Mouse (Mus musculus) liver, embryonic 16.5 days (tissue): ENCODE measurements at regions not wholly inside any gene's neighbourhood (a gene's known extent, or its start where the extent isn't known, plus 50 kb on each side); places are given as distances from the start of the nearest gene placed in this dataset.

Experiments used
- ATAC-seq: fragments of 200-750 bp; cut with Nextera tagmentation; 2 replicates; pipeline ENCODE4 v1.8.0; 2017; ENCODE audit warnings: low read depth, mild to moderate bottlenecking, moderate number of reproducible peaks, moderate library complexity
- H3K27ac ChIP-seq: fragments of 300-500 bp; sonication (generic); 2 replicates; pipeline ENCODE4 v1.5.1; 2014; ENCODE audit warnings: mild to moderate bottlenecking, low read length
- H3K27me3 ChIP-seq: fragments of 300-500 bp; sonication (generic); 2 replicates; pipeline ENCODE4 v1.6.1; 2014; ENCODE audit warnings: low read depth, low read length, mixed read lengths; ENCODE audit not compliant: control insufficient read depth, insufficient read depth
- H3K36me3 ChIP-seq: fragments of 300-500 bp; sonication (generic); 2 replicates; pipeline ENCODE4 v1.6.1; 2014; ENCODE audit warnings: mild to moderate bottlenecking; ENCODE audit not compliant: control insufficient read depth, insufficient read depth
- H3K4me1 ChIP-seq: fragments of 300-500 bp; sonication (generic); 2 replicates; pipeline ENCODE4 v1.6.1; 2014; ENCODE audit warnings: low read depth, low read length, mixed read lengths; ENCODE audit not compliant: control insufficient read depth
- H3K4me2 ChIP-seq: fragments of 300-500 bp; sonication (generic); 2 replicates; pipeline ENCODE4 v1.6.1; 2014; ENCODE audit warnings: low read depth, low read length, mixed read lengths
- H3K4me3 ChIP-seq: fragments of 300-500 bp; sonication (generic); 2 replicates; pipeline ENCODE4 v1.5.1; 2014; ENCODE audit warnings: low read depth, mild to moderate bottlenecking, low read length
- H3K9ac ChIP-seq: fragments of 300-500 bp; sonication (generic); 2 replicates; pipeline ENCODE4 v1.6.1; 2014; ENCODE audit warnings: low read depth, low read length
- H3K9me3 ChIP-seq: fragments of 300-500 bp; sonication (generic); replicated peaks from 2 replicates; pipeline ENCODE4 v1.6.1; 2016; ENCODE audit warnings: low read length; ENCODE audit not compliant: control insufficient read depth
- WGBS: fragments of 180-500 bp; shearing (Covaris S2); extraction: QIAGEN DNeasy Blood & Tissue Kit; methylation state at CpG from one replicate; pipeline ENCODE4 v1.1.7; 2014; ENCODE audit not compliant: insufficient replicate concordance; 5-methylcytosine and 5-hydroxymethylcytosine counted together

- no peaks in the 10 kb centered on the region for H3K9me3 ChIP-seq
- WGBS = 47% methylated on average over 9 of the region's 9 CpGs
- no peaks in the 10 kb centered on the region for H3K27me3 ChIP-seq
- H3K4me1 ChIP-seq = no peaks in the 10 kb centered on the region
- no peak overlapping the region for H3K9ac ChIP-seq
- no peak overlapping the region for H3K27ac ChIP-seq
- ATAC-seq = no peak
- no peaks in the 10 kb centered on the region for H3K36me3 ChIP-seq
- no peak overlapping the region for H3K4me2 ChIP-seq
- no peak overlapping the region for H3K4me3 ChIP-seq
These were observed 105.3 kb upstream of the Cmc1 start for GRCm38 (mm10) chr9:118255200-118255733.

- no peak for ATAC-seq
- Histone ChIP-seq H3K4me3 (no peak overlapping the region), H3K4me2 (no peak overlapping the region), H3K4me1 (no peaks in the 10 kb centered on the region), H3K36me3 (no peaks in the 10 kb centered on the region), H3K27me3 (no peaks in the 10 kb centered on the region), H3K27ac (no peak overlapping the region), H3K9me3 (no peaks in the 10 kb centered on the region), H3K9ac (no peak overlapping the region)
- WGBS = 40% methylated on average over 11 of the region's 11 CpGs
These were observed 105.8 kb upstream of the Cmc1 start for GRCm38 (mm10) chr9:118255751-118256266.

GRCm38 (mm10) chr9:118266298-118266697, 116.3 kb upstream of the Cmc1 start:
- 46% methylated on average over 5 of the region's 5 CpGs for WGBS
- ATAC-seq = no peak
- no peak overlapping the region for H3K9ac ChIP-seq
- H3K4me2 ChIP-seq = no peak overlapping the region
- no peaks in the 10 kb centered on the region for H3K27me3 ChIP-seq
- no peaks in the 10 kb centered on the region for H3K9me3 ChIP-seq
- H3K27ac ChIP-seq = no peak overlapping the region
- H3K36me3 ChIP-seq = no peaks in the 10 kb centered on the region
- H3K4me1 ChIP-seq = no peaks in the 10 kb centered on the region
- no peak overlapping the region for H3K4me3 ChIP-seq

GRCm38 (mm10) chr9:118271681-118272080, 121.7 kb upstream of the Cmc1 start:
- Histone ChIP-seq H3K27ac (no peak overlapping the region), H3K4me3 (no peak overlapping the region), H3K4me2 (no peak overlapping the region), H3K36me3 (no peaks in the 10 kb centered on the region), H3K9me3 (no peaks in the 10 kb centered on the region), H3K9ac (no peak overlapping the region), H3K4me1 (no peaks in the 10 kb centered on the region), H3K27me3 (no peaks in the 10 kb centered on the region)
- ATAC-seq = no peak
- WGBS = 73% methylated on average over 12 of the region's 12 CpGs

GRCm38 (mm10) chr9:118272713-118273407, 122.9 kb upstream of the Cmc1 start:
- 52% methylated on average over 11 of the region's 11 CpGs for WGBS
- H3K9me3 ChIP-seq = no peaks in the 10 kb centered on the region
- ATAC-seq = no peak
- H3K36me3 ChIP-seq = no peaks in the 10 kb centered on the region
- H3K4me3 ChIP-seq = no peak overlapping the region
- H3K4me1 ChIP-seq = no peaks in the 10 kb centered on the region
- H3K4me2 ChIP-seq = no peak overlapping the region
- no peaks in the 10 kb centered on the region for H3K27me3 ChIP-seq
- no peak overlapping the region for H3K27ac ChIP-seq
- no peak overlapping the region for H3K9ac ChIP-seq

- Histone ChIP-seq H3K36me3 (no peaks in the 10 kb centered on the region), H3K9me3 (no peaks in the 10 kb centered on the region), H3K4me2 (no peak overlapping the region), H3K9ac (no peak overlapping the region), H3K27me3 (no peaks in the 10 kb centered on the region), H3K27ac (no peak overlapping the region), H3K4me1 (no peaks in the 10 kb centered on the region), H3K4me3 (no peak overlapping the region)
- no peak for ATAC-seq
- 41% methylated on average over 3 of the region's 3 CpGs for WGBS
These were observed 135.5 kb upstream of the Cmc1 start for GRCm38 (mm10) chr9:118285481-118285880.

GRCm38 (mm10) chr9:118287606-118288005, 137.6 kb upstream of the Cmc1 start:
- no peaks in the 10 kb centered on the region for H3K27me3 ChIP-seq
- ATAC-seq = no peak
- H3K4me2 ChIP-seq = no peak overlapping the region
- 65% methylated on average over 9 of the region's 9 CpGs for WGBS
- H3K4me3 ChIP-seq = no peak overlapping the region
- no peak overlapping the region for H3K9ac ChIP-seq
- H3K36me3 ChIP-seq = no peaks in the 10 kb centered on the region
- H3K27ac ChIP-seq = no peak overlapping the region
- no peaks in the 10 kb centered on the region for H3K4me1 ChIP-seq
- no peaks in the 10 kb centered on the region for H3K9me3 ChIP-seq

- Histone ChIP-seq H3K27ac (no peak overlapping the region), H3K9me3 (no peaks in the 10 kb centered on the region), H3K36me3 (no peaks in the 10 kb centered on the region), H3K9ac (no peak overlapping the region), H3K4me3 (no peak overlapping the region), H3K4me1 (no peaks in the 10 kb centered on the region), H3K4me2 (no peak overlapping the region), H3K27me3 (no peaks in the 10 kb centered on the region)
- 80% methylated on average over 10 of the region's 10 CpGs for WGBS
- no peak for ATAC-seq
These were observed 142.9 kb upstream of the Cmc1 start for GRCm38 (mm10) chr9:118292836-118293235.

- Histone ChIP-seq H3K27ac (no peak overlapping the region), H3K4me2 (no peak overlapping the region), H3K9me3 (no peaks in the 10 kb centered on the region), H3K4me1 (no peaks in the 10 kb centered on the region), H3K27me3 (no peaks in the 10 kb centered on the region), H3K36me3 (no peaks in the 10 kb centered on the region), H3K9ac (no peak overlapping the region), H3K4me3 (no peak overlapping the region)
- 63% methylated on average over 8 of the region's 8 CpGs for WGBS
- ATAC-seq = no peak
These were observed 144.0 kb upstream of the Cmc1 start for GRCm38 (mm10) chr9:118294011-118294410.
